Mouse (Mus musculus): ENCODE measurements around the gene Hibadh.

Gene Hibadh

GRCm38 (mm10) chr6:52501479-52501878, 138.7 kb downstream of the Hibadh start:
- no peak for DNase-seq

All from layer of hippocampus, adult 9-11 months (tissue).